Mouse (Mus musculus) mouse trophoblast stem cell (cell line): ENCODE data around the gene Elp4.

Experiments used
- in situ Hi-C, 2 experiments: fragments of 300-500 bp; cut with MseI, MboI; formaldehyde crosslinking; loops; 2 replicates in 1 of 2; 3 replicates in 1 of 2; pipeline ENCODE4 v1.15.1; 2025

The Elp4 gene

DNA sequence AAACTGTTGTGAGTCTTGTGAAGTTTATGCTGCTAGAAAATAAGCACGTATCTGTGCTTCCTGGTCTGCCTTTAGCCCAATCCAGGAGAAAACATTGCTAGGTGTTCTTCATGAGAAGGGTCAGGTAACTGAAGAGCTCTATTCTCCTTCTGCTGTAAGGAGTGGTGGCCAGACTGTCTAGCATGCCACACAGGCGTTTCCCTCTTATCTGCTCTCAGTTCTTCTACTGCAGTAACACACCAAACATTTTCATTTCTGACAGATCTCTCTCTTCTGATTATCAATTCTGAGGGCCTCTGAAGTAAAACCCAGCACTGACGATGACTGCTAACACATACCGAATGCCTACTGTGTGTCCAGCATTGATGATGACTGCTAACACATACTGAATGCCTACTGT lies 98.3 kb downstream of the Elp4 start:
- in situ Hi-C loops, result no loop called here

DNA sequence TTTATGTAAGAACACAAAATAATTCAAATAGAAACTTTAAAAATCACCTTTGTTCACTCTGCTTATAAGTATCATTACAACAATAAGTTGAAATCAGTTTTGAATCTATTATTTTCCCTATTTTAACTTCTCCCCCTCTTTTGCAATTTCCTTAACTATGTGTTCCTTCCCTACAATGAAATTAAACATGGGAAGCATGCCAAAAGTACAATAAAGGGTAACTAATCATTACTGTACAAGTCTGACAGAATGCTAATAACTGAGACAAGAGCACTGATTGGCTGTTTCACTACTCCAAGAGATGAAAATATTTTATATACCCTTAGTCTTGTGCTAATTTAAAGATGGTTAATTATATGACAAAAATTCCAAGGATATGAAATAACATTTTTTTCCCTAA lies 99.2 kb downstream of the Elp4 start:
- in situ Hi-C loops, result no loop called here

DNA sequence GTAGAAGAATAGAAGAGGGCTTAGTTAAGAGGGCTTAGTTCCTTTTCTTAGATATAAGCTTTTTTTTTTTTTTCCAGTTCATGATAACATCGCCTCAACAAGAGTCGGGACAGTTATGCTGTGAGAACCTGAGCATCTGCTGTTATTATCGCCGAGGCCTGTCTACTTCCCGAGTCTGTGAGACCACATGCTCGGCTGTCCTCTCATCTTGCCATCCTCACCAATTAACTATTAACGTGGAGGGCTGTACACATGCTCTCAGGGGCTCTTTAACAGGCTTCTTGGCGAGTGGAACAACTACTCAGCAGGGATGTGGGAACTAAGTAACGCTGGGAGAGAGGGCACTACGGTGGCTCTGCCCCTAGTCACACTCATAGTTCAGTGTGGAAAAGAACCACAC lies 99.9 kb downstream of the Elp4 start:
- in situ Hi-C loops, result no loop called here

DNA sequence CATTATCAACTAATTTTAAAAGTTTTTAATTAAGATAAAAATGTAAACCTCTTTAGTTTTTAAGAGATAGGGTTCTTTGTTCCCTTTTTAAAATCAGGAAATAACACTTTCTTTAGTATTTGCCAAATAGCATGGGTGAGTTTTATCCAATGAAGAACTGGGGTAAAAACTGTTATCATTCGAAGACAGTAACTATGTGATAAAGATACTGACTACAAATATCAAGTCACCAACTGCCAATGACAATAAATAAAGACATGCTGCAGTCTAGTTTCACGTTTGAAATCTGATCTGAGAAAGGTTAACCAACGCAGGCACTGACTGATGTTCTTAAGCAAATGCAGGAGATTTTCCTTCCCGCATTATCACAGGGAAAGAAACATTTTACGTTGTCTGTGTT lies 100.9 kb downstream of the Elp4 start:
- in situ Hi-C loops, result no loop called here

DNA sequence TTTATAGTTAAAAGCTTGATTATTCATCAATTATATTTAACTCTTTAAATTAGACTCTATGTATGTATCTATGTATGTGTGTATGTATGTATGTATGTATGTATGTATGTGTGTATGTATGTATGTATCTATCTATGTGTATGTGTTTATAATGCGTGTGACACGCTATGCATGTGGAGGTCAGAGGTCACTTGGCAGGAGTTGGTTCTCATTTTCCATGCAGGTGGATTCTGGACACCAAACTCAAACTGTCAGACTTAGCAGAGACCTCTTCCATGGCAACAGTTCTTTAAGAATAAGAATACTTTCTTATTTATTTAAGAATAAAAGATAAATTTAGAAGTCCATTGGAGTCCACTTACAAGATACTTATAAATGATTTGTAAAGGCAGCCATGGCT lies 101.5 kb downstream of the Elp4 start:
- in situ Hi-C loops, result no loop called here

DNA sequence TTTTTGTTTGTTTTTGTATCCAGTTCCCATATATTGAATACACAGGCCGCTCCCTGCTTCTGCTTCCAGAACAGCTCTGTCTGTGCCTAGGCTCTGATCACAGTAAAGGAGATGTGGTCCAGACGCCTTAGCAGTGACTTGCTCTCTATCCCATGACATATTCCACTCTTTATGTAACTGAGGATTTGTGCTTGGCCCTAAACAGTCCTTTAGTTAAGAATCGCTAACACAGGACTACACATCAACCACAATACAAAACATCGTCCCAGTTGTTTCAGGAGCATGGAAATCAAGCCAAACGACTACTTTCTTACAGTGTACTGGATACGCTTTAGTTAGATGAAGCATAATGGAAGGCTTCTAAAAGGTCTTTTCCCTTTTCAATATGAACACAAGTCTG lies 102.8 kb downstream of the Elp4 start:
- in situ Hi-C loops, result no loop called here

DNA sequence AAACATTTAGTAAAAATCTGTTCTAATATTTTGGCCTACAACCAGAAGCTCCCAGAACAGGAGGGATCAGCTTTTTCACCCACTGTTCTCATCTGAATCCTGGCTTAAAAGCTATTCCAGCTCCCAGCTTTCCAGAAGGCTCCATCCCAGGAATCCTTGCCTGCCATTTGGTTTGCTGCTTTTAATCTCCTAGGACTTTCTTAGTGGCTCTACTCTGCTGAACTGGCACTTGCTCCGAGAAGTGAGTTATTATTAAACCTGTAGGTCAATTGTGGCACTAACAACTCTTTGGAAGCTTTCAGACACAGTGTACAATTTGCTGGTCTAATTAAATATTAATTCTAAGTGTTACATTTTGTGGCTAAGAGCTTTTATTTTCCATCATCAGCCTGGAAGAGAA lies 103.7 kb downstream of the Elp4 start:
- in situ Hi-C loops, result no loop called here

DNA sequence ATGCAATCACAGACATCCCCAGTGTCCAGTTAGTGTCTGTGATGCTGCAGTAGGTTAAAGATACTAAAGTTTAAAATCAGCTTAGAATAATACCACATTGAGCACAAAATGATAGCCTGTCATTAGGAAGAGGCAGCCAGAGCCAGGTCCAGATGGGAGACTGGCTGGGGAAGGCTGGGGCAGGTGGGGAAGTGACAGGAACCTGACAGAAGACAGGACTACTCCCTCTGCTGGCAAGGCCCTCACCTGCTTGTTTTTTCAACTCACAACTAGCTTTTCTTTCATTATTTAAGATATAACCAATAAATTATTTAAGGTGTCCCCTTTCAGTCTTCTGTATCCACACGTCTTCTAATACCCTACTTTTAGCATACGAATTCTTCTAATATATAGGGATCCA lies 104.5 kb downstream of the Elp4 start:
- in situ Hi-C loops, result no loop called here

DNA sequence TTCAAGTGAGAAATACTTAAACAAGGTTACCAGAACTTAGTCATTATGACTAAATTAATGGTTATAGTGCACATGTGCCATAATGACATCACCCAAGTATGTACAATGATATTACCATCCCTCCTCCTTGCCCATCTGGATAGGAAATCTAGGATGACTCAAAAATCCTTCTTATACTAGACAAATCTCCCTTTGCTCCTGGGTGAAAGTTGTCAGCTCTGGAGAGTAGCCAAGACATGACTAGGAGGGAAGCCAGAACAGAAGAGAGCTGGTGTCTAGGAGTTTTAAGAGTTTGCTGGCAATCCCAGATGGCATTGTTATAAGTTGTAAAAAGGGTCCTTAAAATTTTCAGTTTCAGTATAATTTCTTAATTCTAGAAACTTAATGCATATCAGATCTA lies 106.5 kb downstream of the Elp4 start:
- in situ Hi-C loops, result no loop called here

DNA sequence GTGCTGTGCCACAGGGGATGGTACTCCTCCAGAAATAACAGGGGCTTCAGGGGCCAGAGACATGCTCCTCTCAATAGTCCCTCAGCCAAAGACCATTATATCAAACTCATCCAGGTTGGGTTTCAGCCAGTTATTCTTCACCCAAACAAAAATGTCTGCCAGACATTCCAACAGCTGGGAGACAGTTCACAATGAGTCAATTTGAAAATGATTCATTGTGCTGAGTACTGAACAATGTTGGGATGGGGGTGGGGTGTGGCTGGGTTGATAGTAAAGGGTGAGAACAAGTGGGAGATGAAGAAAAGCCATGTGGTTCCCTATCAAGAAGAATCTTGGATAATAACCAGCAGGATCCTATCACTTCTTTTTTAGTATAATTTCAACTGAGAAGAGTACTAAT lies 108.3 kb downstream of the Elp4 start:
- in situ Hi-C loops, result no loop called here

DNA sequence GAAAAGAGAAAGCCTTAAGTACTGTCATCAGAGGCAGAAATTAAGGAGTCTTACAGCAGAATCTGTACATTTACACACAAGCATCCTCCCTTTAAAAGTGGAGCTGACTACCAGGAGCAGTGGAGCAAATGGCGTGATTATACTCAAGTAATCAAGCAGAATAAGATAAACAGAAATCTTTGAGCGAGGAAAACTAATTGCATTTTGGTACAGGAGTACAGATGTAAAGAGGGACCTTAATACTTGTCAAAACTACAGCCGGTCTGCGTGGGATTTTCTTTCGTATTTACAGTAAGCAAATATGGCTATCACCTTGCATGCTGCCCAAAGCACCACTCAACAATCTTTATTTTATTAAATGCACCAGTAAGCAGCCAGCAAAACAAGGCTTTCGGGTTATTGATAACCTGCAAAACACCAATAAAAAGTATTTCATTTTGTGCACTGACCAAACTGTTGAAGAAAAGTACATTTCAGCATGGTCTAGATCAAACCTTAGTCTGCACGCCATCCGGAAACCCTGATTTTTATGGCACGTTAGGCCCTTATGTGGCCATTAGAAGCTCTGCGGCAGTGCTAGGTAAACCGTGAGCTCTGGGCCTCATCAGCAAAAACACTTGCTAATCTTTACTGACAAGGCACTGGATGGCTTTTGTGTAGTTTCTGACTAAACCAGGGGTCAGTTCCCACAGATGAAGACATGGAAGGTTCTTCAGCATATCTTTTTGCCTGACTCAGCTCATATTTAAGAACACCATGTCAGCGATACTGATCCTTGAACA lies 111.8 kb downstream of the Elp4 start:
- in situ Hi-C loops, result no loop called here

DNA sequence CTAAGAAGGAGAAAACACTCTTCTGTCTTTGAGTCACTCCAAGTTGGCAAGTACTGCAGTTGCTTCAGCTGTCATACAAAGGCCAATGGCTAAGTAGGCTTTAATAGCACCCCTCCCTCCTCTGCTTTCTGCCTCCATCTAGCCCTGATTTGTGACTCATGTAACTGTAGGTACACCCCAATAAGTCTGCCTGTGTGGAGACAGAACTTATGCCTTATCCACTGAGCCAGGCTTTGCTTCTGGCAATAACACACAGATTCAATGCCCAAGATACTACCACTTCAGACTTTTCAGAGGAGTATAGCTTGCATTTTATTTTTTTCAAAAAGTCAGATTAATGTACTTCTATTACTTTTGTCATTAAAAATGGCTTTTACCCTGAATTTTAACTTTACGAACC lies 114.4 kb downstream of the Elp4 start:
- in situ Hi-C loops, result no loop called here

DNA sequence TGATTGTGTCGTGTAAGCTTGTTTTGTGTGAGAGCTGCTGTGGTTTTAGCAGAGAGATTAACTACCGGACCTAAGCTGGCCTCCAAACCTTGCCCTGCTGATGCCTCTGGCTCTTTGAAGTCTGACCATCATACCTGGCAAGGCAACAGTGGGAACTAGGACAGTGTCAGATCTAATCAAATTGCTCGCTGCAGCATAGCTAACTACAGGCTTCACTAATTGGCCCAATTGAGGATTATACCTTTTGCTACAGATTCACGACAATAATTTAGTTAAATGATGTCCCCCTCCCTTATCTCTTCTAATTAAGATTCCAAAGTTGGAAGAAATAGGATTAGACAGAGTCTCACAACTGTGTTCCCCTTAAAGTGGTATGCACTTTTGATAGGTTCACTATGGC lies 116.6 kb downstream of the Elp4 start:
- in situ Hi-C loops, result no loop called here

DNA sequence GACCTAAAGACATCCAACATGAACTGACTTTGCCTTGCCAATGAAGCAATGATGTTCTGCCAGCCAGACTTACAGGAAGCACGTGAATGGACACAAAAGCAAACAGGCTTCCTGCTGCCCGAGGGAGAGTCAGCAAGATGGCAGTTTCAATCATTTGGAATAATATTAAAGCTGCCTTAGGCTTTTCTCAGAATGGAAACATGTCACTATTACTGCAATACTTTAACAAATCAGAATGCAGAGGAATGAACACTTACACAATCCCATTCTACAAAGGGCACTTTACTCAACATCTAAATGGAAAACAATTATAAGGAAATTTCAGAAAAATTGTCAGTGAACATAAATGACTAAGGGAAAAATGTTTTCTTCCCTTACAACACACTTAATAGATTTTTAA lies 117.4 kb downstream of the Elp4 start:
- in situ Hi-C loops, result no loop called here

DNA sequence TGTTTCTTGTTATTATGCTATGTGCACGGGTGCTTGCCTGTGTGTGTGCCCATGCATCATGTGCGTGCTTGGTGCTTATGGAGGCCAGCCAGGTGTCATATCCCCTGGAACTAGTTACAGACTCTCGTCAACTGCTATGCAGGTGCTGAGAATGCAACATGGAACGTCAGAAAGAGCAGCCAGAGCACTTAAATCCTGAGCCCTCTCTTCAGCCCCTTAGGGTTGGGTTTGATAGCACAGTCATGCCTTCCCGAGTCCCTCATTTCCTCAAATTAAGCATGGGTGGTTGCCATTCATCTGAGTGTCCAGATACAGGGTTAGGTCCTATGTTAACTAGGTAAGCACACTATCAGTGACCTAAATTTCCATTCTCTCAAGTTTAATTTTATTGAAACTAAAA lies 121.5 kb downstream of the Elp4 start:
- in situ Hi-C loops, result no loop called here

DNA sequence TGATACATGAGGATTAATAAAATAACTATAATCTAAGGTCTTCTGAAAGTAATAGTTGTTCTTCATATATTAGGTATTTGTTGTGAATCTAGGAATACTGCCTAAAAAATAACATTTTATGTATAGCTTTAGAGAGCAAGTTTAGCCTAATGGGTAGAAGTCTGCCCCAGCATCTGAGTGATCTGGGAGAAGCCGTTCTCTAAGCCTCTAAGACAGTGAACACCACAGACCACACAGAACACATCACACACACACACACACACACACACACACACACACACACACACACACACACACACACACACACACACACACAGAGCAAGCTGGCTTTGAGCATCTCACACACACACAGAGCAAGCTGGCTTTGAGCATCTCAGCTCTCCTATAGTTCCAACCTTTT lies 123.6 kb downstream of the Elp4 start:
- in situ Hi-C loops, result no loop called here

DNA sequence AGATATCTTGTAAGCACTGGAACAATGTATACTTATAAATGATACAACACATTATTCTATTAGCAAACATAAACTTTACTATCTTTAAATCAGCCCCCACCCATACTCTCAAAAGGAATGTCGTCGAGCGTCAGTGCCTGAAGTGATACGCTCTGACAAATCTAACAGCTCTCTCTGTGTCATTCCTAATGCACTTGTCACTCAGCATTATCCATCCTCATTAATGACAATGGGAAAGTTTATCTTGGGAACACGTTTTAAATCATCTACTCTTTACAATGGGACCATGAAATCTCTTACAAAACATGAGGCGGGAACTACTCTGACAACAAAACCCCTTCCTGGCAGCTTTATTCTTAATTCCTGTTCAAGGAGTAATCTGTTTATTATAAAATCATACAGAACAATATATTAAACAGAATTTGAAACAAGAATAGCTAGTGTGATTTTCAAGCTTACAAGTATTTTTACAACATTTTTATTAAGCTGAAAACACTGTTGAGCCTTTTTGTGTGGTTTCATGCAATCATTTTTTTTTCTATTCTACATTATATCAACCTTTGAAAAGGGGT lies 125.0 kb downstream of the Elp4 start:
- in situ Hi-C loops, result no loop called here

DNA sequence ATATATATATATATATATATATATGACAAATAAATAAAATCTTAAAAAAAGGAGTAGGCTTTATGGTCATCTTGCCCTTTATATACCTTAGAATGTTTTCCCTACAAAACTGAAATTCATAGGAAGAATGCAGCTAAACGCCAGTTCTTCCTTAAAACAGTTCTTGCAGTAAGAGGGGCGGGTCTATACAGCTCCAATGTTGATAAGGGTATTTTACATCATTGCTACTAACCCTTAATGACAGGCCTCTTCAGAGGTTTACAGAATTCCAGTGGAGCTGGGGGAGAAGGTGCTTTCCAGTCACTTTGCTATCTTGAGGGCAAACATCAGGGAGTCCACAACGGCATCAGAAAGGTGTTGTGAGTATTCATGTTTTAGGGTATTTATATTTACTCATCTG lies 133.1 kb downstream of the Elp4 start:
- in situ Hi-C loops, result no loop called here

DNA sequence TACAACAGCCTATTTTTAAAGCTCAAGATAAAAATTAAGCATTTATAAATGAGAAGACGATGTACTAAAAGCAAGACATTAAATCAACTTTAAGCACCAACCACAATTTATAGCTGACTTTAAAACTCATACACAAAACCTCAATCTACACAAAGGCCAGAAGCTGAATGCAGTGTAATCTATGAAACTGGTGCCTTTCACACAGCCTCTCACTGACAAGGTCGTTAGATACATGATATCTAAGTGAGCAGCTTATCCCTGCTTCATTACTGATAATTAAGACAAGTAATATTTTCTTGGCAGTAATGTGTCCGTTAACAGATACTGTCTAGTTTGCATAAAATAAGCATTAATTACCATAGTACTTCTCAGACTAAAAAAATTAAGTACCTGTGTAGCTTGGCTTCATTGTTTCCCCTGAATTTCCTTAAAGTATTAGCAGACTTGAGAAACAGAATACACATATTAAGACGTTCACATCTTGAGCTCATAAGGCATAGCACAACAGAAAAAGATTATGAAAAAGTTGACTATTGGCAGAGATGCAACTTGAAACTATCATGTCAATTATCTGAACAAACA lies 134.5 kb downstream of the Elp4 start:
- in situ Hi-C loops, result no loop called here

DNA sequence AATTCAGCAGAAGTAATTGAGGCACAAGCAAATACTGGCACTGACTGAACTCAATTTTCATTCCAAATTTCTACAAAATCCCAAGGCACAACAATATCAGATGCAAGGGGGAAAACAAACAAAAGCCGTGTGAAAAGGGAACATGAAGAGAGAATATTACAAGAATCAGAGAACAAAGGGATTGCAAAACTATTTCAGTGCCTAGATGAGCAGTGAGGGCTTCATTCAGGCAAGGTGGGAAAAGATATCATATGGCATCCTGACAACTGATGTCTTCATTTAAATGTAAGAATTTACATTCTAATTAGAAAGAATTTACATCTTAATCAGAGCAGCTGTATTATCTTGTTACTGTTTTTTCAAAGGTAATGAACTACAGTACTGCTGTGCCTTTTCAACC lies 150.9 kb downstream of the Elp4 start:
- in situ Hi-C loops, result no loop called here

DNA sequence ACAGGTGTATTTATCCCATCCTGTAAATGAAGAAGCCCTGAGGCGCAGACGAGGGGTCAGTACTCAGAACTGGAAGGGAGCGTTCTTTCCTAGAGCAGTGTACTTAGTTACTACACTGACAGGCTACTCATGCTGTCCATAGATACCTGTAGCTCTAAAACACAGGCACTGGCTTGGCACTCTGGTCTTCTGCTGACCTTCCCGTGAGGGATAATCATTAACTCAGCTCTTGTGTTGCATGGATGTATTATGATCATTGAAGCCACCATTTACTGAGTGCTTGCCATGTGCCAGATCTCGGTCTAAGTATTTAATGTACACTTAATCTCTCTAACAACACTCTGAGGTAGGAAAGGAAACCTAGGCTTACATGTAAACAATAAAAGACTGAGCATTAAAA lies 155.3 kb downstream of the Elp4 start:
- in situ Hi-C loops, result no loop called here

DNA sequence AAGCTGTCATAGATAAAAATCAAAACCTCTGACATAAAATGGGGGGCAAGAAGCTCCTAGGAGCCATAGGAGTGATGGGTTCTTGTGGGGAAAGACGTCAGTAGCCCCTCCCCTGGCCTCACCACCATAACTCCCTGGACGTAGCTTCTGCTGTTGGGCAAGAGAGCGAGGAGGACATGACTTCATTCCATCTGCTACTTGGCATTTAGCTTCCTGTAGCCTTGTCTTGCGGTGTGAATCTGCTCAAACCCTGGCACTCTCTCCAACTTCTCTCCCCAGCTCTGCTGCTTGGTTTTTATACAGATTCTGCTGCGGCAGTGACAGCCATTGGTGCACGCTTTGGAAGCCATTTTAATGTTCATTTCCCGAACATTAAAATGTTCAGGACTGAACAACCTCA lies 157.5 kb downstream of the Elp4 start:
- in situ Hi-C loops, result no loop called here

DNA sequence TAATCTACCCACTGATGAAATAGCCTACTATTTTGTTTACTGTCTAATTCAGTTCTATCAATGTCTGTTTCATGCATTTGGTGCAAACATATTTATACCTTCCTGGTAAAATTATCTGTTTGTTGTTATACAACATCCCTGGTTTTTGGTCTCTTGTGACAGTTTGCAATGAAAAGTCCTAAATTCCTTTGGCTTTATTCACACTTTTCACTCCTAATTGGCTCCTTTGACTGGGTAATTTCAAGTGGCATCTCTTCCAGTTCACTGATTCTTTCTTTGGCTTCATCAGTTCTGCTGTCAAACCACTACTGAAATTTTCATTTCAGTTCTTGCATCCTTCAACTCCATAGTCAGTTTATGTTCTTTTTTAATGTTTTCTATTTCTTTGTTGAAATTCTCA lies 168.2 kb downstream of the Elp4 start:
- in situ Hi-C loops, result no loop called here

DNA sequence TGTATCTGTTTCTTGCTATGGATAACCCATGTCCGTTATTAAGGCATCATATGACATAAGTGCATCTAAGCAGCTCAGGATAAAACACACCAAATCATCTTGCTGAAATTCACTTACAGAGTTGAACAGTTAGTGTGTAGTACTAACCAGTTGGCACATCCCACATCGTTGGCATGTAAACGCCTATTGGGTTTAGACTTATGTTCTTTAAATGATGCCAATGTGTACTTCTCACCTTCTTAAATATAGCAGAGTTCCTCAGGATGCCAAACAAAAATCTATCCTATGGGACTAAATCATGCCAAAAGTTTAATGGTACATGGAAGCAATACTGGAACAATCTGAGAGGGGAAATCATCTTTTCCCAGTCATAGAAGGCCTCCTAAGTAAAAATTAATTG lies 173.7 kb downstream of the Elp4 start:
- in situ Hi-C loops, result no loop called here
